Mouse (Mus musculus) megakaryocyte, adult 5-6 weeks (primary cell): ENCODE measurements around the gene Kbtbd2. TPM values are rescaled to one million over a fixed set of nuclear protein-coding genes. Genes with fewer than 3 reads are reported as not detected.

Experiments used
- ATAC-seq: 2 replicates; pipeline ENCODE4 v1.8.0; 2016; ENCODE audit warnings: mild to moderate bottlenecking, inconsistent platforms; ENCODE audit not compliant: poor library complexity, severe bottlenecking
- total RNA-seq, 2 experiments: library from RNA; stranded (forward) in 1 of 2; stranded (reverse) in 1 of 2; fragments of 153-499, 151-499 nt in 1 of 2; fragments of 221-1000, 200-1000 nt in 1 of 2; gene quantifications; 2 replicates each; pipeline versions ENCODE4 v1.2.3 to v1.2.4; 2015 to 2017

Gene Kbtbd2
- total RNA-seq (2015), result 36.8 and 40.0 TPM in 2 replicates
- total RNA-seq (2017), result 36.1 and 37.0 TPM in 2 replicates

DNA sequence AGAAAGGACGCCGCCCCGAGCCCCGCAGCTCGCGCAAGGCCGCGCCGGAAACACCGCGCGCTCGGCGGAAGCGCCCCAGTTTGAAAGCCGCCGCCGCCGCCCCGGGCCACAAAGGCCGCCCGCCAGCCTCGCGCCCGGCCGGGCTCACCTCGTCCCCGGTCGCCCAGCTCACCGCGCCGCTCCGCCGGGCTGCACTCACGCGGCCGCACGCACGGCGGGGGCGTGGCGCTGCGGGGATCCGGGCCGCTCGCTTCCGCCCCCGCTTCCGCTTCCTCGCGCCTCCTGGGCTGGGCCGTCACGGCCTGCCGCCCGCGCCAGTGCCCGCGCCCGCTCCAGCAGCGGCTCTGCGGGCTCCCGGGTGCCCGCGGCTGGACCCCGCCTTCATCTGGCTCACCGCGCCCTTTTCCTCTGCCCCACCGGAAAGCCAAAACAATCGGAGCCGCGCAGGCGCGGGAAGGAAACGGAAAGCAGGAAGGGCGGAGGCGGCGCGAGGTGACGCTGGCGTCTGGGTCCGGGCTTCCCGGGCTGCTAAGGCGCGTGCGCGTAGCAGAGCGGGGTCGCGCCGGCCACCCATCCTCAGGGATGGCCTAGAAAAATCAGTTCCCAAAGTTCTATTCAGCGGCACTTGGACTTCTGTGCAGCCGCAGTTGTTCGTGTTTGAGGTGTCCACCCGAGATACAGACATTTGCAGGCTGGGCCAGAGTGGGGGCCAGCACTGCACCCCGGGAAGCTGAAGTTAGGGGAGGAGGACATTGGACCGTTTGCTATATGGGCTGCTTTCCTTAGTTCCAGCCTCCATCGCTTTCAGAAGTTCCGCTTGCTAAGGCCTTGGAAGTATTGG lies at the start of gene Kbtbd2:
Kbtbd2 (minus strand) TSS at position 503 of the 841 bp plus-strand sequence.
- peak; percentile 85 for ATAC-seq

- no peak for ATAC-seq
These were observed 46.8 kb upstream of the Kbtbd2 start for GRCm38 (mm10) chr6:56844365-56844764.

- ATAC-seq, result no peak
These were observed 45.6 kb upstream of the Kbtbd2 start for GRCm38 (mm10) chr6:56843229-56843628.

GRCm38 (mm10) chr6:56837621-56838020 lies 40.0 kb upstream of the Kbtbd2 start:
- ATAC-seq, result no peak

DNA sequence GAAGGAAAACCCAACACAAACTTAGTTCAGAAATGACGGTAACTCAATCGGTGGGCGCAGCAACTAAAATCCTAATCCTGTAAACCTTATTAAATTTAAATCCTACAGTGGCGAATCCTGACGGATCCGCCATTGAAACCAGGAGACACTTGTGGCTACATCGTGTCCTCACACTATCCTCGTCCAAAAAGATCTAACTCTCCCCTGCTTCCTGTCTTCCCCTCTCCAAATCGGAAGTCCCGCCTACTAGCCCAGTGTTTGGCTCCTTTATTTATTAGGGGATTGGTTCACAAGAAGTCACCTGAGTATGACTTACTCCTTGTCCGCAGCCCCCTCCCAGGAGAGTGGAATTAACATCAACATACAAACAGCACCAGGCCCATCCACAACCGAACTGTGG lies 39.6 kb upstream of the Kbtbd2 start:
- no peak for ATAC-seq

- ATAC-seq, result no peak
These were observed 37.9 kb upstream of the Kbtbd2 start for GRCm38 (mm10) chr6:56835532-56835931.

- no peak for ATAC-seq
These were observed 37.2 kb upstream of the Kbtbd2 start for GRCm38 (mm10) chr6:56834769-56835168.

DNA sequence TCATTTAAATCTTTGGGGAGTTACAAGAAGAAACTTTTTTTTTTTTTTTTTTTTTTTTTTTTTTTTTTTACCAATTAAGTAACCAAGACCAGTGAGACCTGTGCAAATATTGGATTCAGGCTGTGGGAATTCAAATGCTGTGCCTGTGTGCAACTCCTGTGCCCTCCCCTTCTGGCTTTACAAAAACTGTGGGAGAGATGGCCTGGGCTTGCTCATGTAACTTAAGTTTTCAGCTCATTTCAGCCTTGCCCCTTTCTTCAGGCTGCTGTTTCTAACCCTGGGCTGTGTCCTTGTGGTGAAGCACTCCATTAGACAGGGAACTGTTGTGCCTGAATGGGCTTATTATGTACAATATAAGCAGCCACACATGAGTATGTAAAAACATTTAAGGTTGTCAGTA lies 35.2 kb upstream of the Kbtbd2 start:
- no peak for ATAC-seq

DNA sequence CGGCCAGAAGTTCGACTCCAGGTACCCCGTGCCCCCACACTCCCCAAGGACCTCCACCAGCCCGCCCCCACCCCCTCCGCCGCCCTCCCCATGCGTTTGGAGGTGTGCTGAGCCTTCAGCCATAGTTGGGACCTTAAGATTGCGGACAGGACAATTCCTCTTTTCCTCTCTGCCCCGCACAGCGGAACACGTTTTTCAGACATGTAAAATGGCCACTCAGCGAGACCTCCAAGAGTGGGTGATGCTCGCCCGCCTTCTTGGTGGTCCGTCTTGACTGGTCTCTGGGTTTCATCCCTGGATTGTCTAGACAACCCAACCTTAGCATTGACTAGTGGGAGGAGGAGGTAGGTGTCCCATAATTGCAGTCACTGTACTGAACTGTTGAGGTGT lies 34.8 kb upstream of the Kbtbd2 start:
- ATAC-seq, result peak; percentile 50

GRCm38 (mm10) chr6:56831697-56832406 lies 34.2 kb upstream of the Kbtbd2 start, which contains the start of gene Fkbp9:
TSS of gene Fkbp9 (plus strand) at chr6:56832059.
- peak; percentile 53 for ATAC-seq

DNA sequence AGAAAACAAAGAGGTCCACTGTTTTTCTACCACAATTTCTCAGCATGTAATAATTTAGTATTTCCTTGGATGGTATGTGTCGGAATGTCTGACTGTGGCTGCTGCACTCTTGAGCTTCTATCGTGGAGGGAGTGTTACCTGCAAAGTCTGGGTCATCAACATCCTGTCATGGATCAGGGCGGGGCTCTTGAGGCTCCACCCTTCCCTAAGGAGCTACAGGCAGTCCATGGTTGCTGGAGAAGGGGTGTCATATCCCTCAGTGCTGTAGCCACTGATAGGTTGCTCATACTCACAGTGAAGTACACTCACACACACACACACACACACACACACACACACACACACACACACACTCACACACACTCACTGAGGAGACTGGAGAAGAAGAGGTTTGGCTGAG lies 28.0 kb upstream of the Kbtbd2 start:
- ATAC-seq, result no peak

DNA sequence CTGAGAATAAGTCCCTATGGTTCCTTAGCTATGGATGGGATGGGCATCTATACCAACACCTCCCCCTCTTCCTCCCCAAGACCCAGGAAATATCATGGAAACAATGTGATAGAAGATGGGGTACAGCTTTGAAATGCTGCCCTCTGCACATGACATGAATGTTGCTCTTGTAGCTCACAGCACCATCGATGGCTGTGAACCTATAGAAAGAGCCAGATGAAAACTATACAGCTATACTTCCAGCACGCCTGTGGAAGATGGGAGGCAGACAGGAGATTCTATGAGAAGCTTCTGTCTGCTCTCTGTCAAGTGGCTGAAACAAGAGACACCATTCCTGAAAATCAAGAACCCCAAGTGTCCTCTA lies 21.5 kb upstream of the Kbtbd2 start:
- ATAC-seq, result no peak

DNA sequence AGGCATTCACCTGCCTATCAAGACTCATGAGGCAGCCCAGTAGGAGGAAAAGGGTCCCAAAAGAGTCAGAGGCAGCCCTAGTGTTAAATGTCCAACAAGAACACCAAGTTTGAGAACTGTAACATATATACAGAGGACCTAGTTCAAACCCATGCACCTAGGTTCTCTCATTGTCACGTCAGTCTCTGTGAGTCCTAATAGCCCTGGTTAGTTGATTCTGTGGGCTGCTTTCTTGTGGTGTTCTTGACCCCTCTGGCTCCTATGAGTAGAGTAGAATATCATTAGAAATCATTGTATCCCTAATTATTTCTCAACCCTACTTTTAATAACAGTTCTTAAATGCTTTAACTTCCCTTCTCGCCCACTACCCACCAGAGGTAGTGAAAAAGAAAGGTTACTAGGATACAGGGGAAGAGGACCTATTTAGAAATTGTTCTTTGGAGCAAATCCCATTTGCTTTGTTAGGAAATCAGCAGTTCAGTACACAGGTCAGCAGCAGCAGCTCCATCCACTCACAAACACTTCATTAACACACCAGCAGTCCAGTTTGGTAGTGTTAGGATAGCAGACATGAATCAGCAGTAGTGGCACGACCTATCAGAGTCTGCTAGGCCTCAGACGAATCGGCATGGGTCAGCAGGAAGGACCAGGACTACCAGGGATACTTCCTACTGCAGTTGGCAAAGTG lies 21.0 kb upstream of the Kbtbd2 start:
- ATAC-seq, result no peak

DNA sequence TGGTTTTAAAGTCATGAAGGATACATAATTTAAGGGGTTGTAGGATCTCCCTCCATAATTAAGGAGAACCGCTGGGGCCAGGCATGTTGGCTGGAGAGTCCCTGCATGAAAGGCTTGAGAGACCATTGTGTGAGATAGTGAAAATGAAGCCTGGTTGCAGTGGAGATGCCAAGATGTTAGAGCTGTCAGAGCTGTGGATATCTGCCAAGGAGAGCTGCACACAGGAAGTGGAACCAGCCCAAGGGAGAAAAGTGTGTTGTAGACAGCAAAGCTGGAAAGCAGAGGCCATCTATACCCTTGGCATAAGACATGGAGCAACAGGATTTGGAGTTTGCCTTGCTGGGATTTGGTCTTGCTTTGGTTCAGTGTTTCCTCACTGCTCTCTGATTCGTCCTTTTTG lies 15.7 kb upstream of the Kbtbd2 start:
- no peak for ATAC-seq

GRCm38 (mm10) chr6:56808656-56809055 lies 11.0 kb upstream of the Kbtbd2 start:
- peak; percentile 94 for ATAC-seq

DNA sequence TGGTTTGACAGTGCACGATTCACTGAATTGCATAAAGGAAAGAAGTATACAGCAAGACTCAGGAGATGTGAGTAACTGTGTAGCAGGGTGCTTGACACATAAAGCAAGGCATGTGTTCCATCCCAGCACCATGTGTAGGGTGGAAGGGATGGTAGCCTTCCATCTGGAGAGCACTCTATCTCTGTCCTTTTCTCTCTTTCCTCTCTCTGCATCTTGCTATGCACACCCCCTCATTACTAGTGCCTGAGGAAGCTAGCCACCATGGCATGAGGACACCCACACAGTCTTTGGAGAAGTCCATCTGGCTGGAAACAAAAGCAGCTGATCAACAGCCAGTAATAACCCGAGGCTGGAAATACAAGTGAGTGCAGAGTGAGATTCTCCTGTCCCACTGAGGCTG lies 8.6 kb upstream of the Kbtbd2 start:
- no peak for ATAC-seq

GRCm38 (mm10) chr6:56805026-56805425 lies 7.4 kb upstream of the Kbtbd2 start:
- no peak for ATAC-seq

GRCm38 (mm10) chr6:56798152-56798465 lies 496 bp upstream of the Kbtbd2 start:
- no peak for ATAC-seq

DNA sequence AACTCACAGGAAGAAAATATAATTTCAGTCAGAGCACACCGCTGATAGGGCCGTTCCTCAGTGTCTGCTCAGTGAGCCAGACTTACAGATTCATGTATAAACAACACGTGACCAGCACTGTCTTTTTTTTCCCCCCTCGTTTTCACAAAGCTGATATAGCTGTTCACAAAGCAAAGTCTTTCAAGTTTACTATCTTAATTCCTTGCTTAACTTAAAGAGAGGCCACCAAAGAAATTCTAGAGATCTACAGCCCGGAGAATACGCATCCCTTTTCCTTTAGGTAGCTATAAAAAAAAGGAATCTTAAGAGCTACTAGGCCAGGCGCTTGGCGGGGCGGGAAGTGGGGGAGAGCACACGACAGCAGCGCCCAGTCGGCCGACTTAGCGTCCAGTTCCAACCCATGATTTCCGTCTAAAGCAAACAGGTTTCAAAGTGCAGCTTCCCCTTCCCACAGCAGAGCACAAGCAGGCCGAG lies 908 bp downstream of the Kbtbd2 start:
- peak; percentile 47 for ATAC-seq

DNA sequence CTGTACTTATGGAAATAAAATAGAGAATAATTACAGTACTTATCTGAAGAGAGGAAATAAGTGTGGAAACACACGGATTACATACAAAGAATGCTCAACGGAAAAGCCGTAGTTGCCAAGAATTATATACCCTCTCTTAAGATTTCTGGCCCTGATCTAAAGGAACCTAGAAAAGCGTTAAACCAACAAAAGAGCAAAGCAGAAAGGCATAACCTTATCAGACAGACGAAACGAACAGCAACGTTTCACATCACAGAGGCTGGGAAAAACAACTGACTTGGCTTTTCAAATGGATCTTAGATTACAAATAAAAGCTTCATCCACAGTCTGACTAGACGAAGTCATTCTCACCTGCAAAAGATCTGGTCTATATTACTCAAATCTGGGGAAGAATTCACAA lies 1.4 kb downstream of the Kbtbd2 start:
- ATAC-seq, result no peak

DNA sequence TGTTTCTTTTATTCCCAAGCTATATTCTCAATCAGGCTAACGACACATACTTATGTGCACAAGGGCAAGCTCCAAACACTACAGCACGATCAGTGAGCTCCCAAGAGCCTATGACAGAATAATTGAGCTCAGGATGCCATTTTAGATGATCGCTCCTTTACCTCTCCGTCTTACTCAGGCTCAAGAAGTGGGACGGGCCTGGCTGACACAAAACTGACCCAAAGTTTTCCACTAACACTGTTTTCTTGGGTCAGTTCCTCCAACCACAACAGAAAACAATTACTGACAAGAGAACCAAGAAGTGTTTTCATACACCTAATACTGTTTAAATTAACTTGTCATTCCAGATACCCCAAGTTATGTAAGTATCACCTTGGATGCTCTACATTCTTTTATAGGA lies 2.8 kb downstream of the Kbtbd2 start:
- no peak for ATAC-seq

DNA sequence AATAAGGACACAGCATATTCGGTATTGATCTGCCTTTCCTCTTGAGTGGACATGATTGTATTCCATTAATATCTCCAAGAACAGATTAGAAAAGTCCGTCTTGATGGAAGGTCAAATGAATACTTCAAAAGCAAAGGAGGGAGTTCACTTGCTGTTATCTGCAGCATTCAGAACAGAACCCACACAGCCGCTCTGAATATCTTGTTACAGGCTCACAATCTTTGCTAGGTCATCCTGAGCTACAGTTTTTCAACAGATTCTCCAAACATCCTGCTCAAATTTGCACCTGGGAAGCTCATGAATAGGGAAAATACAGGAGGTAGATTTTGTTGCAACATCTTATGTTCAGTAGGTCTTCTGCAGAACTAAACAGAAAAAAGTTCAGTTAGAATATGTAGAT lies 8.3 kb downstream of the Kbtbd2 start:
- ATAC-seq, result no peak
